Mouse (Mus musculus) heart, postnatal 4 days (tissue): ENCODE measurements around the gene Nop9. TPM values are rescaled to one million over a fixed set of nuclear protein-coding genes. Genes with fewer than 3 reads are reported as not detected.
A peak's percentile ranks its signal among the peaks of the same experiment; 100 is the strongest.

Experiments
- DNase-seq: peaks from one replicate; pipeline ENCODE4 v3.0.0; 2021
- total RNA-seq, 2 experiments: library from RNA; stranded (reverse); gene quantifications; 2 replicates each; pipeline ENCODE4 v1.2.3; 2021

The Nop9 gene
- total RNA-seq = 10 to 100 TPM; 17.8 to 18.3 TPM

GRCm38 (mm10) chr14:55745180-55745860, at the start of gene Nop9, which contains the start of gene Dhrs1:
Nop9 (plus strand) TSS chr14:55745693.
Dhrs1 (minus strand) TSS chr14:55745690.
- DNase-seq = peak; percentile 91

- DNase-seq = no peak
Measured at GRCm38 (mm10) chr14:55697226-55697625, 48.3 kb upstream of the Nop9 start.

- DNase-seq = no peak
Measured at GRCm38 (mm10) chr14:55701131-55701530, 44.4 kb upstream of the Nop9 start.

GRCm38 (mm10) chr14:55702761-55703160, 42.7 kb upstream of the Nop9 start:
- no peak for DNase-seq

- DNase-seq = no peak
Measured at GRCm38 (mm10) chr14:55706051-55706600, 39.4 kb upstream of the Nop9 start.

- no peak for DNase-seq
Measured at GRCm38 (mm10) chr14:55707397-55707796, 38.1 kb upstream of the Nop9 start.

- DNase-seq = no peak
Measured at GRCm38 (mm10) chr14:55709509-55709908, 36.0 kb upstream of the Nop9 start.

GRCm38 (mm10) chr14:55711786-55712185, 33.7 kb upstream of the Nop9 start:
- DNase-seq = no peak

GRCm38 (mm10) chr14:55713007-55713728, 32.3 kb upstream of the Nop9 start:
- peak; percentile 36 for DNase-seq

- no peak for DNase-seq
Measured at GRCm38 (mm10) chr14:55713729-55714122, 31.8 kb upstream of the Nop9 start, which contains the start of gene Tgm1. Tgm1 (minus strand) TSS chr14:55713926.

- no peak for DNase-seq
Measured at GRCm38 (mm10) chr14:55714893-55715292, 30.6 kb upstream of the Nop9 start.

- no peak for DNase-seq
Measured at GRCm38 (mm10) chr14:55716271-55716670, 29.2 kb upstream of the Nop9 start.

- DNase-seq = no peak
Measured at GRCm38 (mm10) chr14:55716884-55717283, 28.6 kb upstream of the Nop9 start.

GRCm38 (mm10) chr14:55719737-55720136, 25.8 kb upstream of the Nop9 start:
- no peak for DNase-seq

- DNase-seq = no peak
Measured at GRCm38 (mm10) chr14:55720666-55721065, 24.8 kb upstream of the Nop9 start.

GRCm38 (mm10) chr14:55721076-55721475, 24.4 kb upstream of the Nop9 start:
- no peak for DNase-seq

GRCm38 (mm10) chr14:55721700-55722437, 23.6 kb upstream of the Nop9 start, which contains the start of gene Rabggta:
Rabggta (minus strand) TSS chr14:55722263.
- peak; percentile 93 for DNase-seq

- no peak for DNase-seq
Measured at GRCm38 (mm10) chr14:55722438-55722945, 23.0 kb upstream of the Nop9 start.

GRCm38 (mm10) chr14:55723433-55723832, 22.1 kb upstream of the Nop9 start:
- no peak for DNase-seq

GRCm38 (mm10) chr14:55724411-55724871, 21.1 kb upstream of the Nop9 start:
- DNase-seq = peak; percentile 25

GRCm38 (mm10) chr14:55726261-55726660, 19.2 kb upstream of the Nop9 start:
- no peak for DNase-seq
